Mouse (Mus musculus): ENCODE results near the gene Gm20683. TPM values are rescaled to one million over a fixed set of nuclear protein-coding genes. Genes with fewer than 3 reads are reported as not detected.

The Gm20683 gene
- 4.3 and 4.5 TPM in 2 replicates for polyA plus RNA-seq (2015; fragmentation: Nextera tagmentation; extraction: Ambion mirVana)

DNA sequence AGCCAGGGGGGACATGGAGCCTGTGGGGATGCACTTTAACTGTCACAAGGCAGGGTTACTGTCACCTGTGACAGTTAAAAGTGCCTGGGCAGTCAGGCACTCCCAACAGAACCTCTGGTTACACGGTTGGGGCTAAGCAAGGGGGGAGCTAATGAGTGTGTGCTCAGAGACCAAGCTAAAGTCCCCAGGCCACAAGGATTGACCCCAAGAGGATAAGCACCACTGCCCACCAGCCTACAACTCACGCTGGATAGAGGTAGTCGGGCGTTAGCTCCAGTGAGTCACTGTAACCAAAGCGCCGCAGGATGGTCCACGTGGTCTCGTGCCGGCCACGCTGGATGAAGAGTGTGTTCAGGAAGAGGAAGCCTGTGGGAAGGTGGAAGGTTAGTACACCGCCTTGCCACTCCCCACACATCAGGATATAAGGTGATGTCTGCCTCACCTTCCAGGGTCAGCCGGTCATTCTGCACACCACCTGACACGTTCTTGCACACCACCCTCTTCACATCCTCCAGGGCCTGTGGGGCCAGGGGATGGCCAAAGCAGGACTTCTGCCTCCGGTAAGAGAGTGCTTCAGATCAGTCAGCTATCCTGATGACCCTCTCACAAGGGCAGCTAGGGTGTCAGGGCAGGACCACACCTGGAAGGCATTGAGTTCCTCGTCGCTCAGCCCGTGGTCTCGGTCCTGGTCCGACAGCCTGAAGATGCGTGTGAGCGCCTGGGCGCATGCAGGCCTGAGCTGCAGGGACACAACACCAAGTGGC lies at the start of gene Gm20683:
TSS of gene Gm20683 (minus strand) at position 647 of the 764 bp plus-strand sequence.

DNA sequence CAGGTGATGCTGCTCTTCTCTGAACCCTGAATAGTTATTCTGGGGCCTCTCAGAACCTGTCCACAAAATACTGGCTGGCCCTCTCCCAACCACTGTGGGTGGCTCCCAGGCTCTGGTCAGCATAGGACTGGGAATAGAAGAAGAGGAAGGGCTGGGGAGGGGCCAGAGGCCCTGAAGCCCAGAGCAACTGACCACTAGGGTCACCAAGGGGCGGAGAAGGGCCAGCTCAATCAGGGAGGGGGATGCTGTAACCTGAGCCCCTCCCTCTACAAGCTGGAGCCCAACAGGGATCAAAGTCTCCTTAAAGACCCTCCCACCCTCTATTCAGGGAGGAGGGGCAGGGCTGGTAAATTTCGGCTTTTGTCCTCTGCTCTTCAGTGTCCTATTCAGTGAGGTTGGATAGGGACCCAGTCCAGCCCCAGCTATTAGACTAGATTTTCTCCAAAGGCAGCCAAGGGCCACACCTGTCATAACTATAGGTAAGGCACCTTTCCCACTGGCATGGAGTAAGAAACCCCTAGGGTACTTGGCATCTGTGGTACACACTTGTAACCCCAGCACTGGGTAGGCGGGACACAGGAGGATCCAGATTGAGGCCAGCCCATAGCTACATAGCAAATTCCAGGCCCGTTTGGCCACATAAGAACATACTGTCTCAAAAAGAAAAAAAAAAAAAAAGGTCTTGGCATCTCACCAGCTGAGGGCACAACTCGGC lies 38.8 kb upstream of the Gm20683 start, which contains the start of gene Wfikkn1:
TSS of gene Wfikkn1 (minus strand) at position 663 of the 715 bp plus-strand sequence.

DNA sequence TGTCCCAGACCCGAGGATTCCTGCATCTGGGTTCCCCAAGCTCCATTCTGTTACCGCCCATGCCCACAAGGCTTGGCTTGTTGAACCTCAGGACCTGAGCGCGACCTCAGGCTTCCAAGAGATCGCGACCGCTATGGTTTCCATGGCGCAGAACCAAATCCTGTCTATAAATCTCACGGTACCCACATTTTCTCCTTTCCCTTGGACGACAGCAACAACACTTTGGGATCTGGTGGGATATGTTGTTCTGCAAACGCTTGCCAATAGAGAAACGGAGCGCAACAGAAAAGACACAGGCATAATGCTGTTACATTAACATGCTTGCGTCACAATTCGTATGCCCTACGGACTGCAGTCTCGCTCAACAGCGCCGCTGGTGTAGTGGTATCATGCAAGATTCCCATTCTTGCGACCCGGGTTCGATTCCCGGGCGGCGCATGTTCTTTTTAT lies 33.2 kb upstream of the Gm20683 start, which contains the start of gene Mettl26:
TSS of gene Mettl26 (plus strand) at position 354 of the 450 bp plus-strand sequence.

DNA sequence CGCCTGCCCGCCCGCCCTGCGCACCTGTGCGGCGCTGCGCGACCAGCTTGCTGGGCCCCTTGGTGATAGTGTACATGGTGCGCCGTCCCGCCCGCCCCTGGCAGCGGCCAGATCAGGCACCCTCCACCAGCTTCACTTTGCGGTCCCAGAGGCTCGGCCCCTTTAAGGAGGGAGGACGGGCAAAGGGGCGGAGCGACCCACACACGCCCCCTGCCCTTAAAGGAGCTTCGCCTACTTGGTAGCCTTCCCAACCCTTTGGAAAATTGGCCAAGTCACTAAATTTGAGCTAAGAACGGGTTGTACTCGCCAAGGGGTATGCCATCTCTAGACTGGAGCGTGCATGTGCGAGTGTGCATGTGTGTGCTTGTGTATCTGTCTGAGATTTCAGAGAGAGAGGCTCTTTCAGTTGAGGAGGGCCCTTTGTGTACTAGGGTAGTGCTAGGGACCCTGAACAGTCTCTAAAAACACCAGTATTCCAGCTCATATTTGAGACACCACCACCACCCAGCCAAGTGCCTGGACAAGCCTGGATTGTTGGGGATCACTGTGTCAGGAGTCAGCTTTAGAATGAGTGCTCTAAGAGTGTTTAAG lies 27.1 kb upstream of the Gm20683 start, which contains the start of gene Mcrip2:
TSS of gene Mcrip2 (minus strand) at position 164 of the 591 bp plus-strand sequence.

DNA sequence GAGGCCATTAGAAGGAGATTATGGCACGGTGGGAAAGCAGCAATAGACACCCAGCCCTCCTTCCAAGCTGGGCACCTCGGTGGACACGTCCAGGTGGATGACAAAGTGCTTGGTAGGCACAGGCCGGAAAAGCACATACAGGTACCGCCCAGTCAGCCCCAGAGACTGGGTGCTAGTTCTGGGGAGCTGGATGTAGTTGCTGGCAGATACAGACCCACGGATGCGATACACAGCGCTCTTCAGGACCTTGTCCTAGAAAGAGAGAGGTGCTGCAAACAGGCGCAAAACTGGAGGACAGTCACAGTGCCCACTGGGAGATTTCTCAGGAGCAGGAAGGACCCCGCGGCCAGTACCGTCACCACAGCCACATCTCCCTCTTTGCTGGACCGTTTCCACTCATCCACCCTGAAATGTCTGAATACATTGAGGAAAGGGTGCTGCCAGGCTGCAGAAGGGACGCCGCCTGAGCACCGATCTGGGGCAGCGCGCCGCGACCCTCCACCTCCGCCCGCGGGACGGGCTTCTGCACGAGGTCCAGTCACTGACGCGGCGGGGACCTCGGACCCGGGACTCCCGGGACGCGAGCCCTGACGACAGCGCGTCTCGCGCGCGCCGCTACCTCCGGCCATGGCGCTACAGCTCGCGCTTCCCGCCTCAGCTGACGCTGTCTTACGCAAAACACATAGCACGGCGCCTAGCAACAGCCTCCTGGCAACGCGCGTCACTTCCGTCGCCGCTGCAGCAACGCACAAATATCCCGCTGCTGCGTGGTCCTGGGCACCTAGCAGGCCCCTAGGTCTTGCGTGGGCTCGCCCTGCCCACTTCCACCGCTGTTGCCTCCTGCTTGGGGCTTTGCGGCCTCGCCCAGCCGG lies 19.5 kb upstream of the Gm20683 start, which contains the start of gene Wdr90:
TSS of gene Wdr90 (minus strand) at position 670 of the 872 bp plus-strand sequence.

DNA sequence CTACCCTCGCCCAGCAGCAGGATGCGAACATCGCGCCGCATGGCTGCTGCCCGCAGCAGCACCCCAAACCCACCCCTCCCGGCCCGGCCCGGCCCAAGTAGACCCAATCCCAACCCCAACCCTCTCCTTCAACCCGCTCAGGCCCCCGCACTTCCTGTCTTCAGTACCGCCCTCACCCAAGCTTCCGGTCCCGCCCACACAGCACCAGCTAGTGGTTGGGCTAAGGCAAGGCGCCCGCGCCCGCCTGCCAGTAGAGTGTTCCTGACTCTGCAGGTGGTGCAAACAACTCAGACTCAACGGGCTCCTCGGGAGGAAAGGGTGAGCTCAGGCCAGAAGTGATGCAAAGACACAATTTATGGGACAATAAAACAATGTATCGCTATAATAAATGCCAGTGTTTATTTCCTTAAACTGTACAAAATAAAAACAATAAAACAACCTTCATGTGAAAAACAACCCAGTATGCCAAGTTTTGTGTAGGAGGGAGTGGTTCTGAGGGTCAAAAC lies 2.9 kb upstream of the Gm20683 start, which contains the start of gene Rhot2:
TSS of gene Rhot2 (minus strand) at position 456 of the 506 bp plus-strand sequence.

DNA sequence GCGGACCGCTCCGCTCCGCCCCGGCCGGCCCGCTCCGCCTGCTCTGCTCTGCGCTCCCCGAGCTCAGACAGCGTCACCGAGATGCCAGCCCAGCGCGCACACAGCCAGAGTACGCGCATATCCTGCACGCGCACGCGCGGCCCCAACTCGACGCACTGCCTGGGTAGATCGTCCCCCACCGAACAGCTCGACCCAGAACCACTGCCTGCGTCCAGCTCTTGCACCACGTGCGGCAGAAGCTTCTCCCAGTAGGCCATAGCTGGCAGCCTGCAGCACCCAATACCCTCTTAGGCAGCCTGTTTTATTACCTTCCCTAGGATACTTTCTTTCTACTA lies 4.5 kb downstream of the Gm20683 start, which contains the start of gene Rhbdl1:
TSS of gene Rhbdl1 (minus strand) at position 220 of the 335 bp plus-strand sequence.

DNA sequence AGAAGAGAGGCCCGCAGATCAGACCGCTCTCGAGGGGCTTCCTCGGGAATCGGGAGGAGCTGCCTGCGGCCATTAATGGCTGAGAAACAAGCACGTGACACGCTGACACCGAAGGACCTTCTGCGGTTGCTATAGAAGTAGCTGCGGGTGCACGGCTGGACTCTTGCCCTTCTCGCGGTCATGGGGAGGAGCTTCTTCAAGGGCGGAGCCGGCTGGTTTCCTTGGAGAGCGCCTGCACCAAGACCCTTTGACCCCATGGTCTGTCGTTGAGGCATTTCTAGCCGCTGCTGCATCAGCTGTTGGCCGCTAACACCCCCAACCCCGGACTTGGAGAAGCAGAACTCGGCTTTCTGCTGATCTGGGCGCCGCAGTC lies 8.3 kb downstream of the Gm20683 start, which contains the start of gene Stub1:
TSS of gene Stub1 (minus strand) at position 114 of the 373 bp plus-strand sequence.

DNA sequence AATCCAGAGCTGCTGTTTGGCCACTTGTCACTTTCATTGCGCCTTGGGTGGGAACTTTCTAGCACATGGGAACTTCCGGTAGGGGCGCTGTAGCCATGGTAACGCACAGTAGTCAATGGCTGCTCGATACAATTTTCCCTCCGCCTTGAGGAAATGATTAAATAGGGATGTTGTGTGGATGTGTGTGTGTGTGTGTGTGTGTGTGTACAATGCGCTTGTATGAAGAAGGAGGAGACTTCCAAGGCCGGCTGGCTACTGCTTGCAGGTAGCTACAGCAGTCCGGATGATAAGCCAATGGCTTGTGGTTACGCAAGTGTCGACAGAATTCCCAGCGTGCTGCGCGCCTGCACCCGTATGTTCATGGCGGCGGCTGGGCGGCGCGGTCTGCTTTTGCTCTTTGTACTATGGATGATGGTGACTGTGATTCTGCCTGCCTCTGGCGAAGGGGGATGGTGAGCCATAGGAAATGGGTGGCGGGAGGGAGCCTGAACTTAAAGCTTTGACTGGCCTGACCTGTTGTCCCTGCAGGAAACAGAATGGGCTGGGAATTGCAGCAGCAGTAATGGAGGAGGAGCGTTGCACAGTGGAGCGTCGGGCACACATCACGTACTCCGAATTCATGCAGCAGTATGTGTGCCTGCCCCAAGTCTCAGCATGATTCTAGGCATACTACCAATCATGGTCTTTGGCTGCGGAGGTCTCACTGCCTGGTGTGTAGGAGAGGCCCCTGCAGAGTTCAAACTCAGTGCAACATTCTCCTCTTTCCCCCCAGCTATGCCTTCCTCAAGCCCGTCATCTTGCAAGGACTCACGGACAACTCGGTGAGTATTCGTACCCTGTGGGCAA lies 12.6 kb downstream of the Gm20683 start, which contains the start of gene Jmjd8:
TSS of gene Jmjd8 (plus strand) at position 156 of the 846 bp plus-strand sequence.

DNA sequence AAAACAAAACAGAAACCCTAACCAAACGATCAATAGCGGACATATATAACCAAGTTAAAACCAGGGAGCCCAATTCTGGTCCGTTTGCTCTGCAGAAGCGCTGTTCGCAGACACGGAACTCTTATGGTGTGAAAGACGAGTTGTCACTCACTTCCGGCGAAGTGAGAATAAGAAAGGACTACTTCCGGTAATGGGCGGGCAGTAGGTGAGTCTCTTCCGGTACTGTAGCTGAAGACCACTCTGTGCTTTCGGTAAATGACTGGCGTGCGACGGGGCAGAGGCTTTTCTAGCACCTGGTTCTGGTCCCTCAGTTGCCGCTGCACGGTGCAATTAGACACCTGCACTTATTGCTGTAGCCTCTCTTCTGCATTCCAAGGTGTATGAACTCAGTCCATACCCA lies 18.1 kb downstream of the Gm20683 start, which contains the start of gene Wdr24:
TSS of gene Wdr24 (plus strand) at position 176 of the 400 bp plus-strand sequence.

DNA sequence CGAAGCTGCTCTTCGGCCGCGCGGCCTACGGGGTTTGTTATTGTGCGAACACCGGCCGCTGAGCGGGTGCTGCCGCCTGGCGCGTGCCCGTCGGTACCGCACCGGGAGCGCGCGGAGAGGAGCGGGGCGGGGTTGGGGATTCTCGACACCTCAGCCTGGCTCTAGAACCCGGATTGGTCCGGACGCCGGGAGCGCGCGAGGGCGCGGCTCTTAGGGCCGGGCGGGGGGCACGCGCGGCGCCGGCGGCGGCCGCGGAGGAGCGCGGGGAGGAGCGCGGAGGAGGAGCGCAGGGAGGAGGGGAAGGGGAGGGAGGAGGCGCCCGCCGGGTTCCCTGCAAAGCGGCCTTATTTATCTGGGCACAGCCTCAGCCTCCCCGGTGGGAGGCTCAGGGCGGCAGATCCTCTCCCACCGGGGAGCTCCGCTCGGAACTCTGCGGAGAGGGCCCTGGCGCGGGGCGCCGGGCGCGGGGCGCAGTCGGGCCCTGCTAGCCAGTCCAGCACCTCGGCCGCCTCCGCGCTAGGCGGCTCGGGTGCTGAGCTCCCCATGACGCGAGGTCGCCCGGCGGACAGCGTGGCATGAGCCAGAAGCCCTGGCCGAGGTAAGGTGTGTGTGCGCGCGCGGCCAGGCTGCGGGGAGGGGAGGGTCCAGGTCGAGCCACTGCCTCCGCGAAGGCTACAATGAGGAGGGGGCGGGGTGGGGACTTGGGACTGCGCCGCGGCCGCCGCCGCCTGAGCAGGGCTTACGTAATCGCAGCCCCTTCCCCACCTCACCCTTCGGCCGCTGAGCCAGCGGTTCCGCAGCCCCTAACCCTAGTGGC lies 32.6 kb downstream of the Gm20683 start, which contains the start of gene Fbxl16:
TSS of gene Fbxl16 (plus strand) at position 297 of the 817 bp plus-strand sequence.

DNA sequence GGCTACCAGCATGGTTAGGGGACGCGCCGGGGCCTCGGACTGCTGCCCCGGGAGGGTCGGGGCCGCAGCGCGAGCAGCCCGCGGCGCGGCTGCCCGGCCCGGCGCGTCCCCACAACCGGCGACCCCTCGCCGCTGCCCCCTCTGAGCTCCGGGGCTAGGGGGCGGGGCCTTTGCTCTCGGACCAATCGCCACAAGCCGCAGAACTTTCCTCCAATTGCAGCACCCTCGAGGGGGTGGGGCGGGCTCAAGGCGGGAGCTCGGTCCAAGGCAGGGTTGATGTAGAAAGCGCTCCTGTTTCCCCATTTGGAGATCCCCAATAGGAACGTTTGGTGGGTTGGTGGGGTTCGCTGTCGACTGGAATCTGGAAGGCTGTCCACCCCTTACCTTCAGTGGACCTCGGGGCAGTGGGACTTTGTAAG lies 44.6 kb downstream of the Gm20683 start, which contains the start of gene Metrn:
TSS of gene Metrn (minus strand) at position 186 of the 419 bp plus-strand sequence.

DNA sequence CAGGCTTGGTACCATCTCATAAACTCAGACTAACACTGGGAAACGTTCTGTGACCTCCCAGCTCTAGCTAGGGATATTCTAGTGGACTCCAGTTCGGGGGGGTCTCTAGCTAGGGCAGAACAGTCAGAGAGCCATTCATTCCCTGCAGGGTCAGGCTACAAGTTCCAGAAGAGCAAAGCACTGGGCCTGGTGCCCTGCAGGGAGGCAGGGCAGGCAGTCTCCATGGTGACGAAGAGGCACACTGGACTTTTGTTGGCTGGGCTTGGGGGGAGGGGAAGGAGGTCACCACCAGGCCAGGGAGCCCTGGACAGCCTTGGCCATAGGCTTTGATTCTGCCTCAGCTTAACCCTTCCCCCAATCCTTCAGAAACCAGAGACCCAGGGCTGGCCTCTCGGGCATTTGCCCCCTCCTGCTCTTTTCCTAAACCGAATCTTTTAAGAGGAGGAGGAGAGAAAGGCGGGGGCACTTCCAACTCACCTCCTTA lies 45.9 kb downstream of the Gm20683 start, which contains the start of gene AC134908.4:
TSS of gene AC134908.4 (minus strand) at position 51 of the 484 bp plus-strand sequence.

DNA sequence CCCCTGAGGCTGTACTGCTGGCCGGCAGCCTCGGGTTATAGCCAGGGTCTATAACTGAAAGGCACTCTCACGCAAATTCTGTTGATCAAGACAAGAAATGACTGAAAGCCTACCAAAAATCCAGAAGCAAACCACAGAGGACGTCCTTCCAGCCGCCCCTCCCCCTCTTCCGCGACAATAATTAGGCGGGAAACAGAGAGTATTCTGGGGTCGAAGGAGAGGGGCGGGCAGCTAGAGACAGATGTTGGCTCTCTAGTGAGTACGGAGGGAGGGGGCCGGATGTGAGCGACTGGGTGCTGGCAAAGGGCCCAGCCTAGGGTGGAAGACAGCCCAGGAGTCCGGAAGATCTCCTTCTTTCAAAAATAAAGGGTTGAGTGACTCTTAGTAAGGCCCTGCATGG lies 48.9 kb downstream of the Gm20683 start, which contains the start of gene Fam173a:
TSS of gene Fam173a (minus strand) at position 287 of the 400 bp plus-strand sequence.

DNA sequence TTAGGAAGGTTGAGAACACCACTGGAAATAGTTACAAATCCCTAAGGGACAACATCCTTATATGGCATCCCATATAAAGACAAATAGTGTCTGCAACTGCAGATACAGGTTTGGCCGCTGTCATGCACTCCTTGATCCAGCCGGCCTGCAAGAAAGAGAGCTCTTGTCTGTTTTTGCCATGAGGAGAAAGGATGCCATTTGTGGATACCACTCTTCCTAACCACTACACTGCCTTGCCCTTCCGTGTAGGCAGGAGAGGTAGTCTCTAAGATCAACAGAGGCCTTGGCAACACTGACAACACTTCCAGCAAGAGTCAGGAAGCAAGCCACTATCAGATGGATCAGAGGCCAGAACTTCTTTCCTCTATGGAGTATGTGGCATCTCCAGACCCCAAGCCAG lies 55.3 kb downstream of the Gm20683 start, which contains the start of gene Ccdc78:
TSS of gene Ccdc78 (plus strand) at position 301 of the 400 bp plus-strand sequence.

DNA sequence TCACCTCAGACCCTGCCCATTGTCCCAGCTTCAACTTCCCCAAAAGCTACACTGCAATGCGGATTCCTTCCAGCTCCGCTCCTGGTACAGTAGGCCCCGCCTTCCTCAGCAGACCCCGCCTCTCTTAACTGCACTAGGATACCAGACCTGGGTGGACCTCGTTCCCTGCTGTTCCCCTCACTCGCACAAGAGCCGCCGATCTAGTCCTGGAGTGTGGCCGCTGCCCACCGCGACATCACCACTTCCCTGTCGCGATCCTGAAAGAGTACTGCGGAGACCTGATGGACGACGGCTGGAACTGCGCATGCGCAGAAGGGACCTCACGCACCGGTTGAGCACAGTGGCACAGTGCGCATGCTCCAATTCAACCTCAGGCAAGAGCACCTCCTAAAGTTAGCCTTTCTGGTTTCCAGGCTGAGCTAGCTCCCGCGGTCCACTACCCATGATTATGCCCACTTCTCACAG lies 56.2 kb downstream of the Gm20683 start, which contains the start of gene Haghl:
TSS of gene Haghl (minus strand) at position 393 of the 465 bp plus-strand sequence.

All from skeletal muscle tissue, postnatal 0 days (tissue).